Mouse (Mus musculus) left cerebral cortex, adult 8-10 months (tissue): ENCODE results near the gene Scin. TPM values are rescaled to one million over a fixed set of nuclear protein-coding genes. Genes with fewer than 3 reads are reported as not detected.

Experiments
- DNase-seq, 2 experiments: peaks; one replicate each; pipeline ENCODE4 v3.0.0; 2022; ENCODE audit warnings: low spot score in 2 of 2
- total RNA-seq, 4 experiments: library from RNA; stranded (reverse); gene quantifications; 2 replicates each; pipeline ENCODE4 v1.2.4; 2022

Scin gene
- total RNA-seq, 4 experiments from 2014 or later: 0.15 to 0.46 (median 0.27) TPM; not detected in 1

GRCm38 (mm10) chr12:40027444-40027843 is 106.6 kb downstream of the Scin start:
- DNase-seq: no peak

GRCm38 (mm10) chr12:40023918-40024317 is 110.1 kb downstream of the Scin start:
- no peak for DNase-seq

- no peak for DNase-seq
These were observed 110.9 kb downstream of the Scin start for GRCm38 (mm10) chr12:40023014-40023642.

- DNase-seq: no peak
These were observed 111.7 kb downstream of the Scin start for GRCm38 (mm10) chr12:40022344-40022743.

- DNase-seq: no peak
These were observed 116.0 kb downstream of the Scin start for GRCm38 (mm10) chr12:40017955-40018505.

- DNase-seq: no peak
These were observed 117.2 kb downstream of the Scin start for GRCm38 (mm10) chr12:40016648-40017460.

- DNase-seq: no peak
These were observed 118.0 kb downstream of the Scin start for GRCm38 (mm10) chr12:40016068-40016467.

GRCm38 (mm10) chr12:40009866-40010265 is 124.2 kb downstream of the Scin start:
- no peak for DNase-seq

Other genes with a start within 250 kb of the Scin start
- gene Arl4a, start 96.2 kb downstream of the Scin start, total RNA-seq: 10 to 100 TPM; 39.2 to 44.6 (median 40.7) TPM
- gene Lsmem1, start 65.3 kb upstream of the Scin start, total RNA-seq: 1 to 10 TPM; 1.2 to 3.4 (median 1.7) TPM
- gene Ifrd1, start 114.3 kb upstream of the Scin start, total RNA-seq: 10 to 100 TPM; 73.2 to 98.4 (median 90.6) TPM